Mouse (Mus musculus): ENCODE data around the gene Nck2. TPM values are rescaled to one million over a fixed set of nuclear protein-coding genes. Genes with fewer than 3 reads are reported as not detected.

Nck2 gene
- polyA plus RNA-seq, 1 experiment from 2014 or later: 24.6 TPM

DNA sequence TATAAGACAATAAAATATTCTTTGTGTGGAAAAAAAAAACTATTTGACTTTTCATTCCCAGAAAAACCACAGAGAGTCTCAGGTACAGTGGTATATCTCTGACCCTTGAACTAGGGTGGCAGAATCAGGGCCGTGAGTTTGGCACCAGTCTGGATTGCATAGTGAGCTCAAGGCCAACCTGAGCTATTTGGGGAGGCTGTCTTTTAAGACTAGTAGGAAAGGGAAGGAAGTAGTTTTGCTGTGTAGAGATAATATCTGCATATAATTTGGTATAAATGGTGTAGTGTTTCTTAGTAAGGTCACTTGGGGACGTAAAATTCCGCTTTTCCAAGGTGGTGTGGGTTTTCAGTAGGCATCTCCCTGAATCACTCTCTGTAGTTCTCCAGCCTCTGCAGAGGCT lies 62.3 kb downstream of the Nck2 start:
- 87% methylated on average over 3 of the region's 3 CpGs for WGBS (ENCODE audit: insufficient replicate concordance)
- H3K9ac ChIP-seq (ENCODE audit: low read depth, low read length): no peak overlapping the region
- ATAC-seq (replicated peaks; ENCODE audit: insufficient number of reproducible peaks, low FRiP score, low TSS enrichment): no peak
- no peaks in the 10 kb centered on the region for H3K27me3 ChIP-seq (ENCODE audit: control insufficient read depth, insufficient read depth, low read length)
- H3K4me1 ChIP-seq (ENCODE audit: control insufficient read depth, insufficient read depth, low read length): peaks cover 8% of the 10 kb centered on the region
- no peaks in the 10 kb centered on the region for H3K9me3 ChIP-seq (replicated peaks; ENCODE audit: control insufficient read depth, low read length)
- H3K4me3 ChIP-seq (ENCODE audit: low read depth, low read length): no peak overlapping the region
- peaks cover 12% of the 10 kb centered on the region for H3K36me3 ChIP-seq (ENCODE audit: control insufficient read depth, insufficient read depth, low read length)
- no peak overlapping the region for H3K4me2 ChIP-seq
- H3K27ac ChIP-seq (ENCODE audit: low read depth, low read length): no peak overlapping the region

DNA sequence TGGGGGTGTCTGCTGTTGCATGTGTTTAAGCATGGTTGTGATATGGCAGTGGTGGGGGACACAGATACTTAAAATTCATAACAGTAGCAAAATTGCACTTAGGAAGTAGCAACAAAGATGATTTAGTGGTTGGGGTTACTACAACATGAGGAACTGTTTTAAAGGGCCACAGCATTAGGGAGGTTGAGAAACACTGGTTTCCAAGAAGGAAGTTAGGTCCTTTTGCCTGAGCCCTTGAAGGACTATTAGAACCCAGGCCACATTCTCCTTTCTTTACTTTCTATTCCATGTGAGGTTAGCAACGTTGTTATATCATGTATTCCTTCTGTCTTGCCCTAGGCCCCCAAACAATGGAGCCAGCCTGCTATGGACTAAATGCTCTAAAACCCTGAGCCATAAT lies 63.4 kb downstream of the Nck2 start:
- Histone ChIP-seq H3K4me2 (no peak overlapping the region), H3K9me3 (replicated peaks; ENCODE audit: control insufficient read depth, low read length) (no peaks in the 10 kb centered on the region), H3K9ac (ENCODE audit: low read depth, low read length) (no peak overlapping the region), H3K4me1 (ENCODE audit: control insufficient read depth, insufficient read depth, low read length) (peaks cover 3% of the 10 kb centered on the region; the same call in 1 of the 2 replicates), H3K27me3 (ENCODE audit: control insufficient read depth, insufficient read depth, low read length) (no peaks in the 10 kb centered on the region), H3K4me3 (ENCODE audit: low read depth, low read length) (no peak overlapping the region), H3K36me3 (ENCODE audit: control insufficient read depth, insufficient read depth, low read length) (peaks cover 18% of the 10 kb centered on the region), H3K27ac (ENCODE audit: low read depth, low read length) (no peak overlapping the region)
- no peak for ATAC-seq (replicated peaks; ENCODE audit: insufficient number of reproducible peaks, low FRiP score, low TSS enrichment)
- WGBS (ENCODE audit: insufficient replicate concordance): 79% methylated on average over 1 of the region's 1 CpGs

- no peak overlapping the region for H3K4me3 ChIP-seq (ENCODE audit: low read depth, low read length)
- 88% methylated on average over 12 of the region's 12 CpGs for WGBS (ENCODE audit: insufficient replicate concordance)
- no peaks in the 10 kb centered on the region for H3K4me1 ChIP-seq (ENCODE audit: control insufficient read depth, insufficient read depth, low read length)
- no peak overlapping the region for H3K4me2 ChIP-seq
- H3K9ac ChIP-seq (ENCODE audit: low read depth, low read length): no peak overlapping the region
- no peaks in the 10 kb centered on the region for H3K9me3 ChIP-seq (replicated peaks; ENCODE audit: control insufficient read depth, low read length)
- no peak for ATAC-seq (replicated peaks; ENCODE audit: insufficient number of reproducible peaks, low FRiP score, low TSS enrichment)
- no peaks in the 10 kb centered on the region for H3K27me3 ChIP-seq (ENCODE audit: control insufficient read depth, insufficient read depth, low read length)
- H3K36me3 ChIP-seq (ENCODE audit: control insufficient read depth, insufficient read depth, low read length): peaks cover 19% of the 10 kb centered on the region
- H3K27ac ChIP-seq (ENCODE audit: low read depth, low read length): no peak overlapping the region
These were observed 66.9 kb downstream of the Nck2 start for GRCm38 (mm10) chr1:43511256-43511655.

DNA sequence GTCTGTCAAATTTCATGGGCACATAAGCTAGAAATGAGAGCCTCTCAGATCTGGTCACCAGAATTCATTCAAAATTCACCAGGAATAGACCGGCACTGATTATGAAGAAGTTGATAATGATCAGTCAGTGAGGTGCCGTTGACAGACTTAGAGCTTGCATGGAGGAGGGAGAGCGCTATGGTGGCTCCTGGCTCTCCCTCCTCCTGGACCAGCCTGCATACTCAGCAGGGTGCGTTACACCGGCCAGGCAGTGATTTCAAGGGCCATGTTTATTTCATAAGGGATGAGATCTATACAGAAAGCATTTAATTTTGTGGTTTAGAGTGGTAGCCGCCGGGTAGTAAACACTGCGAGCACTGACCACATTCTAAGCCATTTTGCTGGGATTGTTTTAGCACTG lies 67.3 kb downstream of the Nck2 start:
- H3K27ac ChIP-seq (ENCODE audit: low read depth, low read length): no peak overlapping the region
- WGBS (ENCODE audit: insufficient replicate concordance): 85% methylated on average over 8 of the region's 8 CpGs
- no peak for ATAC-seq (replicated peaks; ENCODE audit: insufficient number of reproducible peaks, low FRiP score, low TSS enrichment)
- H3K4me3 ChIP-seq (ENCODE audit: low read depth, low read length): no peak overlapping the region
- no peak overlapping the region for H3K4me2 ChIP-seq
- H3K4me1 ChIP-seq (ENCODE audit: control insufficient read depth, insufficient read depth, low read length): no peaks in the 10 kb centered on the region
- peaks cover 19% of the 10 kb centered on the region for H3K36me3 ChIP-seq (ENCODE audit: control insufficient read depth, insufficient read depth, low read length)
- no peak overlapping the region for H3K9ac ChIP-seq (ENCODE audit: low read depth, low read length)
- no peaks in the 10 kb centered on the region for H3K9me3 ChIP-seq (replicated peaks; ENCODE audit: control insufficient read depth, low read length)
- no peaks in the 10 kb centered on the region for H3K27me3 ChIP-seq (ENCODE audit: control insufficient read depth, insufficient read depth, low read length)

GRCm38 (mm10) chr1:43517405-43517804 lies 73.0 kb downstream of the Nck2 start:
- H3K4me3 ChIP-seq (ENCODE audit: low read depth, low read length): no peak overlapping the region
- H3K36me3 ChIP-seq (ENCODE audit: control insufficient read depth, insufficient read depth, low read length): peaks cover 5% of the 10 kb centered on the region
- no peaks in the 10 kb centered on the region for H3K27me3 ChIP-seq (ENCODE audit: control insufficient read depth, insufficient read depth, low read length)
- WGBS (ENCODE audit: insufficient replicate concordance): 90% methylated on average over 3 of the region's 3 CpGs
- H3K27ac ChIP-seq (ENCODE audit: low read depth, low read length): no peak overlapping the region
- peaks cover 8% of the 10 kb centered on the region; the same call in 1 of the 2 replicates for H3K4me1 ChIP-seq (ENCODE audit: control insufficient read depth, insufficient read depth, low read length)
- H3K9ac ChIP-seq (ENCODE audit: low read depth, low read length): no peak overlapping the region
- no peak overlapping the region for H3K4me2 ChIP-seq
- no peak; the same call in 1 of the 2 replicates for ATAC-seq (replicated peaks; ENCODE audit: insufficient number of reproducible peaks, low FRiP score, low TSS enrichment)
- no peaks in the 10 kb centered on the region for H3K9me3 ChIP-seq (replicated peaks; ENCODE audit: control insufficient read depth, low read length)

DNA sequence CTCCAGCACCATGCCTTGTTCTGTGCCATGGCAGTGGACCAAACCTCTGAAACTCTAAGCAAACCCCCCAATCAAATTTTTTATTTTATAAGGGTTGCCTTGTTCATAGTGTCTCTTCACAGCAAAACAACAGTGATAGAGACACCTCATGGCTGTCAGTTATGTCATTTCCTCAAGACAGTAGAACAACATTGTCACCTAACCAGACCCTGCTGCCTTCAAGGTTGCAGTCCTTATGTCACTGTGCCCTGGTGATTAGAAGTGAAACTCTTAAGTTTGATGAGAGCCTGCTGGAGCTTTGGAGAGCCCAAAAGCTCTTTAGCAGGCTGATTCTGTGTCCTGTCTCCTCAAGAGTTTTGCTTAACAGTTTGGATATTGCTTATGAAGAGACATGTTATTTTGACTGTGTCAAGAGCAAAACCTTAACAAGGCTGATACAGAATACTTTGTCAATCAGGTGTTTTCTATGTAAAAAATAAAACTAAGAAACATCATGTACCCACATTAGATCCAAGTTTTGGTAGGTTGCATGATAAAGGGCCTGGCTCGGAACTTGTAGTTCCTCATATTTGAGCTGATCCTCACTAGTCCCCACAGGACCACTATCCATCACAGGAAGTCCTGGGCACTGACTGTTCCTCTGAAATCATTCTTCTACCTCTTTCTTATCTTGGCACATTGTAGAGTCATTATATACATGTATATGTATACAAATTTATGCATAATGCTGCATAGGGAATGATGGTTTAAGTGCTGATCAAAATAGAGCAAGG lies 76.0 kb downstream of the Nck2 start:
- H3K4me1 ChIP-seq (ENCODE audit: control insufficient read depth, insufficient read depth, low read length): peaks cover 8% of the 10 kb centered on the region; the same call in 1 of the 2 replicates
- H3K9me3 ChIP-seq (replicated peaks; ENCODE audit: control insufficient read depth, low read length): no peaks in the 10 kb centered on the region
- no peak overlapping the region for H3K4me3 ChIP-seq (ENCODE audit: low read depth, low read length)
- no peak overlapping the region for H3K4me2 ChIP-seq
- no peaks in the 10 kb centered on the region for H3K36me3 ChIP-seq (ENCODE audit: control insufficient read depth, insufficient read depth, low read length)
- H3K27me3 ChIP-seq (ENCODE audit: control insufficient read depth, insufficient read depth, low read length): no peaks in the 10 kb centered on the region
- no peak for ATAC-seq (replicated peaks; ENCODE audit: insufficient number of reproducible peaks, low FRiP score, low TSS enrichment)
- H3K9ac ChIP-seq (ENCODE audit: low read depth, low read length): no peak overlapping the region
- H3K27ac ChIP-seq (ENCODE audit: low read depth, low read length): no peak overlapping the region
- WGBS (ENCODE audit: insufficient replicate concordance): 78% methylated on average over 1 of the region's 1 CpGs

- 73% methylated on average over 3 of the region's 3 CpGs for WGBS (ENCODE audit: insufficient replicate concordance)
- Histone ChIP-seq H3K4me2 (no peak overlapping the region), H3K27me3 (ENCODE audit: control insufficient read depth, insufficient read depth, low read length) (no peaks in the 10 kb centered on the region)
These were observed 76.6 kb downstream of the Nck2 start for GRCm38 (mm10) chr1:43520989-43521371.

DNA sequence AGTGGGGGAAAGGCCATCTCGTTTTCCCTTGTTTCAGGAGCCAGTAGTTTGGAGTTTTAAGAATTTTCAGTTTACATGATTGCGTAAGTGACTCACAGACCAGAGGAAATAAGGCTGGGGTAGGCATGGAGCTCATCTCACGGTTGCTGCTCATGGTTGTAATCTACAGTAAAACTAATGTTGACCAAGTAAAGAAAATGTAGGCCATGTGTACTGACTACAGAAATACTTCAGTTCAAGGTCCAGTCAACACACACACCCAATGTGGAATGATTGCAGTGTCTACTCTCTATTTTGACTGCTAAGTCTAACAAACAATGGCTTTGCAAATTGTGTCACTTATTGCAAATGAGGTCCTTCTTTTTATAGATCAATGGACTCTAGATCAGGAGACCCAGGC lies 77.1 kb downstream of the Nck2 start:
- Histone ChIP-seq H3K4me3 (ENCODE audit: low read depth, low read length) (no peak overlapping the region), H3K36me3 (ENCODE audit: control insufficient read depth, insufficient read depth, low read length) (no peaks in the 10 kb centered on the region), H3K27ac (ENCODE audit: low read depth, low read length) (no peak overlapping the region), H3K27me3 (ENCODE audit: control insufficient read depth, insufficient read depth, low read length) (no peaks in the 10 kb centered on the region), H3K4me2 (no peak overlapping the region), H3K9me3 (replicated peaks; ENCODE audit: control insufficient read depth, low read length) (no peaks in the 10 kb centered on the region), H3K9ac (ENCODE audit: low read depth, low read length) (no peak overlapping the region), H3K4me1 (ENCODE audit: control insufficient read depth, insufficient read depth, low read length) (peaks cover 8% of the 10 kb centered on the region; the same call in 1 of the 2 replicates)
- no peak for ATAC-seq (replicated peaks; ENCODE audit: insufficient number of reproducible peaks, low FRiP score, low TSS enrichment)
- 82% methylated on average over 3 of the region's 3 CpGs for WGBS (ENCODE audit: insufficient replicate concordance)

More at GRCm38 (mm10) chr1:43520989-43521371, 76.6 kb downstream of the Nck2 start:
- ATAC-seq (replicated peaks; ENCODE audit: insufficient number of reproducible peaks, low FRiP score, low TSS enrichment): no peak
- Histone ChIP-seq H3K36me3 (ENCODE audit: control insufficient read depth, insufficient read depth, low read length) (no peaks in the 10 kb centered on the region), H3K27ac (ENCODE audit: low read depth, low read length) (no peak overlapping the region; the same call in 1 of the 2 replicates), H3K4me3 (ENCODE audit: low read depth, low read length) (no peak overlapping the region), H3K9ac (ENCODE audit: low read depth, low read length) (no peak overlapping the region), H3K4me1 (ENCODE audit: control insufficient read depth, insufficient read depth, low read length) (peaks cover 8% of the 10 kb centered on the region; the same call in 1 of the 2 replicates), H3K9me3 (replicated peaks; ENCODE audit: control insufficient read depth, low read length) (no peaks in the 10 kb centered on the region)

- no peaks in the 10 kb centered on the region for H3K9me3 ChIP-seq (replicated peaks; ENCODE audit: control insufficient read depth, low read length)
- H3K27ac ChIP-seq (ENCODE audit: low read depth, low read length): no peak overlapping the region
- 76% methylated on average over 4 of the region's 4 CpGs for WGBS (ENCODE audit: insufficient replicate concordance)
- no peaks in the 10 kb centered on the region for H3K36me3 ChIP-seq (ENCODE audit: control insufficient read depth, insufficient read depth, low read length)
- H3K4me2 ChIP-seq: no peak overlapping the region
- H3K4me3 ChIP-seq (ENCODE audit: low read depth, low read length): no peak overlapping the region
- H3K27me3 ChIP-seq (ENCODE audit: control insufficient read depth, insufficient read depth, low read length): no peaks in the 10 kb centered on the region
- ATAC-seq (replicated peaks; ENCODE audit: insufficient number of reproducible peaks, low FRiP score, low TSS enrichment): no peak
- H3K4me1 ChIP-seq (ENCODE audit: control insufficient read depth, insufficient read depth, low read length): peaks cover 8% of the 10 kb centered on the region; the same call in 1 of the 2 replicates
- H3K9ac ChIP-seq (ENCODE audit: low read depth, low read length): no peak overlapping the region
These were observed 77.6 kb downstream of the Nck2 start for GRCm38 (mm10) chr1:43521950-43522349.
